Mouse (Mus musculus): ENCODE data around the gene Scamp3.
"Not testable (repeated sequence)": the region's sequence is repeated elsewhere in the genome, so short reads cannot be mapped to it uniquely, and the experiment has no call there.

Scamp3 gene

GRCm38 (mm10) chr3:89177242-89178106, at the start of gene Scamp3:
Gene Scamp3, plus strand, starts transcription at chr3:89177473.
- DNase-seq (ENCODE audit: low read depth, low spot score), result peak; percentile 97

GRCm38 (mm10) chr3:89129908-89130307, 47.4 kb upstream of the Scamp3 start:
- DNase-seq (ENCODE audit: low read depth, low spot score), result no peak

GRCm38 (mm10) chr3:89131816-89132215, 45.5 kb upstream of the Scamp3 start:
- no peak for DNase-seq (ENCODE audit: low read depth, low spot score)

- DNase-seq (ENCODE audit: low read depth, low spot score), result peak; percentile 23
Observed at GRCm38 (mm10) chr3:89132285-89133062, 44.8 kb upstream of the Scamp3 start.

- no peak for DNase-seq (ENCODE audit: low read depth, low spot score)
Observed at GRCm38 (mm10) chr3:89133063-89133450, 44.2 kb upstream of the Scamp3 start.

- no peak for DNase-seq (ENCODE audit: low read depth, low spot score)
Observed at GRCm38 (mm10) chr3:89133752-89134151, 43.5 kb upstream of the Scamp3 start.

- no peak for DNase-seq (ENCODE audit: low read depth, low spot score)
Observed at GRCm38 (mm10) chr3:89135958-89136357, 41.3 kb upstream of the Scamp3 start, which contains the start of gene Pklr. Gene Pklr, plus strand, starts transcription at chr3:89136142.

- no peak for DNase-seq (ENCODE audit: low read depth, low spot score)
Observed at GRCm38 (mm10) chr3:89136365-89136764, 40.9 kb upstream of the Scamp3 start.

GRCm38 (mm10) chr3:89144821-89145220, 32.5 kb upstream of the Scamp3 start:
- no peak for DNase-seq (ENCODE audit: low read depth, low spot score)

- DNase-seq (ENCODE audit: low read depth, low spot score), result no peak
Observed at GRCm38 (mm10) chr3:89145566-89145965, 31.7 kb upstream of the Scamp3 start.

GRCm38 (mm10) chr3:89147101-89147978, 29.9 kb upstream of the Scamp3 start:
- no peak for DNase-seq (ENCODE audit: low read depth, low spot score)

GRCm38 (mm10) chr3:89147979-89148311, 29.3 kb upstream of the Scamp3 start:
- no peak for DNase-seq (ENCODE audit: low read depth, low spot score)

- DNase-seq (ENCODE audit: low read depth, low spot score), result no peak
Observed at GRCm38 (mm10) chr3:89148567-89148966, 28.7 kb upstream of the Scamp3 start.

GRCm38 (mm10) chr3:89152084-89152835, 25.0 kb upstream of the Scamp3 start:
- DNase-seq (ENCODE audit: low read depth, low spot score), result no peak

- DNase-seq (ENCODE audit: low read depth, low spot score), result no peak
Observed at GRCm38 (mm10) chr3:89156951-89157350, 20.3 kb upstream of the Scamp3 start.

GRCm38 (mm10) chr3:89158651-89159050, 18.6 kb upstream of the Scamp3 start:
- DNase-seq (ENCODE audit: low read depth, low spot score), result no peak

- DNase-seq (ENCODE audit: low read depth, low spot score), result peak; percentile 75
Observed at GRCm38 (mm10) chr3:89159211-89159610, 18.1 kb upstream of the Scamp3 start.

GRCm38 (mm10) chr3:89159616-89160344, 17.5 kb upstream of the Scamp3 start, which contains the start of gene Hcn3:
Gene Hcn3, minus strand, starts transcription at chr3:89160196.
- peak; percentile 86 for DNase-seq (ENCODE audit: low read depth, low spot score)

- not testable (repeated sequence) for DNase-seq (ENCODE audit: low read depth, low spot score)
Observed at GRCm38 (mm10) chr3:89161207-89161606, 16.1 kb upstream of the Scamp3 start.

GRCm38 (mm10) chr3:89161786-89162185, 15.5 kb upstream of the Scamp3 start:
- no peak for DNase-seq (ENCODE audit: low read depth, low spot score)

Measured in mesoderm, embryonic 11.5 days (tissue).